Mouse (Mus musculus): ENCODE results near the gene Cish. TPM values are rescaled to one million over a fixed set of nuclear protein-coding genes. Genes with fewer than 3 reads are reported as not detected.

Cish gene
- polyA plus RNA-seq, 1 experiment: 7.0 TPM

GRCm38 (mm10) chr9:107269772-107270171 is 26.1 kb upstream of the Cish start:
- H3K4me3 ChIP-seq (replicated peaks; ENCODE audit: control insufficient read depth, low read depth, low read length): no peak overlapping the region
- TF ChIP-seq POLR2A (IDR thresholded peaks at IDR 0.05; ENCODE audit: borderline replicate concordance, control insufficient read depth, low read depth, low read length) (no peak), CTCF (IDR thresholded peaks at IDR 0.05; ENCODE audit: control insufficient read depth, insufficient read depth, low read length) (no peak)
- no peak overlapping the region for H3K27ac ChIP-seq (ENCODE audit: control insufficient read depth, insufficient read depth, low read depth, low read length, poor library complexity)
- 63% methylated on average over 1 of the region's 1 CpGs for WGBS
- peaks cover 4% of the 10 kb centered on the region for H3K4me1 ChIP-seq (ENCODE audit: control insufficient read depth, insufficient read depth, low read length)

GRCm38 (mm10) chr9:107271177-107271938 is 24.5 kb upstream of the Cish start:
- Histone ChIP-seq H3K4me3 (replicated peaks; ENCODE audit: control insufficient read depth, low read depth, low read length) (no peak overlapping the region), H3K4me1 (ENCODE audit: control insufficient read depth, insufficient read depth, low read length) (peaks cover 4% of the 10 kb centered on the region), H3K27ac (ENCODE audit: control insufficient read depth, insufficient read depth, low read depth, low read length, poor library complexity) (no peak overlapping the region)
- 47% methylated on average over 7 of the region's 7 CpGs for whole genome bisulfite sequencing
- TF ChIP-seq CTCF (IDR thresholded peaks at IDR 0.05; ENCODE audit: control insufficient read depth, insufficient read depth, low read length) (no peak), POLR2A (IDR thresholded peaks at IDR 0.05; ENCODE audit: borderline replicate concordance, control insufficient read depth, low read depth, low read length) (no peak)

- 24% methylated on average over 4 of the region's 4 CpGs for WGBS
- Histone ChIP-seq H3K4me3 (replicated peaks; ENCODE audit: control insufficient read depth, low read depth, low read length) (no peak overlapping the region), H3K27ac (ENCODE audit: control insufficient read depth, insufficient read depth, low read depth, low read length, poor library complexity) (no peak overlapping the region), H3K4me1 (ENCODE audit: control insufficient read depth, insufficient read depth, low read length) (peaks cover 4% of the 10 kb centered on the region)
- TF ChIP-seq CTCF (IDR thresholded peaks at IDR 0.05; ENCODE audit: control insufficient read depth, insufficient read depth, low read length) (no peak), POLR2A (IDR thresholded peaks at IDR 0.05; ENCODE audit: borderline replicate concordance, control insufficient read depth, low read depth, low read length) (no peak)
Observed at GRCm38 (mm10) chr9:107272284-107272683, 23.5 kb upstream of the Cish start.

GRCm38 (mm10) chr9:107273184-107273583 is 22.6 kb upstream of the Cish start:
- 19% methylated on average over 10 of the region's 10 CpGs for WGBS
- TF ChIP-seq POLR2A (IDR thresholded peaks at IDR 0.05; ENCODE audit: borderline replicate concordance, control insufficient read depth, low read depth, low read length) (no peak), CTCF (IDR thresholded peaks at IDR 0.05; ENCODE audit: control insufficient read depth, insufficient read depth, low read length) (no peak)

GRCm38 (mm10) chr9:107274751-107275150 is 21.1 kb upstream of the Cish start:
- Histone ChIP-seq H3K27ac (ENCODE audit: control insufficient read depth, insufficient read depth, low read depth, low read length, poor library complexity) (no peak overlapping the region), H3K4me1 (ENCODE audit: control insufficient read depth, insufficient read depth, low read length) (peaks cover 12% of the 10 kb centered on the region), H3K4me3 (replicated peaks; ENCODE audit: control insufficient read depth, low read depth, low read length) (no peak overlapping the region)
- TF ChIP-seq CTCF (IDR thresholded peaks at IDR 0.05; ENCODE audit: control insufficient read depth, insufficient read depth, low read length): no peak
- TF ChIP-seq POLR2A (IDR thresholded peaks at IDR 0.05; ENCODE audit: borderline replicate concordance, control insufficient read depth, low read depth, low read length): no peak
- WGBS: 78% methylated on average over 6 of the region's 6 CpGs

More at GRCm38 (mm10) chr9:107273184-107273583, 22.6 kb upstream of the Cish start:
- Histone ChIP-seq H3K27ac (ENCODE audit: control insufficient read depth, insufficient read depth, low read depth, low read length, poor library complexity) (no peak overlapping the region), H3K4me1 (ENCODE audit: control insufficient read depth, insufficient read depth, low read length) (peaks cover 7% of the 10 kb centered on the region), H3K4me3 (replicated peaks; ENCODE audit: control insufficient read depth, low read depth, low read length) (no peak overlapping the region)

GRCm38 (mm10) chr9:107275710-107276109 is 20.1 kb upstream of the Cish start:
- WGBS: 83% methylated on average over 5 of the region's 5 CpGs
- TF ChIP-seq POLR2A (IDR thresholded peaks at IDR 0.05; ENCODE audit: borderline replicate concordance, control insufficient read depth, low read depth, low read length): no peak
- TF ChIP-seq CTCF (IDR thresholded peaks at IDR 0.05; ENCODE audit: control insufficient read depth, insufficient read depth, low read length): no peak
- Histone ChIP-seq H3K27ac (ENCODE audit: control insufficient read depth, insufficient read depth, low read depth, low read length, poor library complexity) (no peak overlapping the region), H3K4me1 (ENCODE audit: control insufficient read depth, insufficient read depth, low read length) (peaks cover 13% of the 10 kb centered on the region), H3K4me3 (replicated peaks; ENCODE audit: control insufficient read depth, low read depth, low read length) (no peak overlapping the region)

- no peak overlapping the region for H3K27ac ChIP-seq (ENCODE audit: control insufficient read depth, insufficient read depth, low read depth, low read length, poor library complexity)
- H3K4me1 ChIP-seq (ENCODE audit: control insufficient read depth, insufficient read depth, low read length): peaks cover 16% of the 10 kb centered on the region
- TF ChIP-seq POLR2A (IDR thresholded peaks at IDR 0.05; ENCODE audit: borderline replicate concordance, control insufficient read depth, low read depth, low read length) (no peak), CTCF (IDR thresholded peaks at IDR 0.05; ENCODE audit: control insufficient read depth, insufficient read depth, low read length) (no peak)
- 71% methylated on average over 7 of the region's 7 CpGs for WGBS
- H3K4me3 ChIP-seq (replicated peaks; ENCODE audit: control insufficient read depth, low read depth, low read length): no peak overlapping the region
Observed at GRCm38 (mm10) chr9:107277603-107278002, 18.2 kb upstream of the Cish start.

- peak overlapping the region; percentile 25; the same call in 1 of the 2 replicates for H3K27ac ChIP-seq (ENCODE audit: control insufficient read depth, insufficient read depth, low read depth, low read length, poor library complexity)
- WGBS: 66% methylated on average over 4 of the region's 4 CpGs
- TF ChIP-seq POLR2A (IDR thresholded peaks at IDR 0.05; ENCODE audit: borderline replicate concordance, control insufficient read depth, low read depth, low read length): no peak
- TF ChIP-seq CTCF (IDR thresholded peaks at IDR 0.05; ENCODE audit: control insufficient read depth, insufficient read depth, low read length): no peak
- no peak overlapping the region for H3K4me3 ChIP-seq (replicated peaks; ENCODE audit: control insufficient read depth, low read depth, low read length)
- peaks cover 15% of the 10 kb centered on the region for H3K4me1 ChIP-seq (ENCODE audit: control insufficient read depth, insufficient read depth, low read length)
Observed at GRCm38 (mm10) chr9:107278126-107278525, 17.7 kb upstream of the Cish start.

Measured in bone marrow, adult 2 months (tissue).